Mouse (Mus musculus): ENCODE results near the gene Rnf40. TPM values are rescaled to one million over a fixed set of nuclear protein-coding genes. Genes with fewer than 3 reads are reported as not detected.

Gene Rnf40
- polyA plus RNA-seq, 1 experiment, result 53.7 TPM

- DNase-seq, result no peak
- H3K27me3 ChIP-seq (ENCODE audit: control insufficient read depth, insufficient read depth, low read length), result no peaks in the 10 kb centered on the region
- H3K4me1 ChIP-seq (ENCODE audit: control insufficient read depth, insufficient read depth, low read length), result no peaks in the 10 kb centered on the region
- WGBS, result 41% methylated on average over 10 of the region's 10 CpGs
- H3K4me3 ChIP-seq (replicated peaks; ENCODE audit: insufficient read depth, low read depth, low read length), result no peak overlapping the region
- H3K27ac ChIP-seq (ENCODE audit: insufficient read depth, low read length), result no peak overlapping the region
- TF ChIP-seq CTCF (IDR thresholded peaks at IDR 0.05; ENCODE audit: borderline replicate concordance, insufficient read depth, low read depth, low read length) (no peak), POLR2A (IDR thresholded peaks at IDR 0.05; ENCODE audit: borderline replicate concordance, insufficient read depth, low read length) (no peak)
Measured at GRCm38 (mm10) chr7:127654318-127654717, 65.8 kb downstream of the Rnf40 start.

Other genes starting within 250 kb of the Rnf40 start
- gene Zfp768, start 243.2 kb upstream of the Rnf40 start, polyA plus RNA-seq (2012; rRNA removed), result 21.2 TPM in 2 replicates
- gene Zfp747, start 212.7 kb upstream of the Rnf40 start, polyA plus RNA-seq (2012; rRNA removed), result 8.2 and 8.6 TPM in 2 replicates
- gene 9130019O22Rik, start 201.6 kb upstream of the Rnf40 start, polyA plus RNA-seq (2012; rRNA removed), result 3.9 and 4.4 TPM in 2 replicates
- 4.8 and 5.9 TPM in 2 replicates for gene E430018J23Rik, start 195.1 kb upstream of the Rnf40 start, polyA plus RNA-seq (2012; rRNA removed)
- gene Zfp764, start 181.9 kb upstream of the Rnf40 start, polyA plus RNA-seq (2012; rRNA removed), result 4.0 and 4.3 TPM in 2 replicates
- 19.3 and 20.6 TPM in 2 replicates for gene Zfp688, start 166.7 kb upstream of the Rnf40 start, polyA plus RNA-seq (2012; rRNA removed)
- 6.8 and 6.9 TPM in 2 replicates for gene Zfp689, start 139.6 kb upstream of the Rnf40 start, polyA plus RNA-seq (2012; rRNA removed)
- 57.9 and 66.1 TPM in 2 replicates for gene Prr14, start 129.2 kb upstream of the Rnf40 start, polyA plus RNA-seq (2012; rRNA removed)
- gene Fbrs, start 109.6 kb upstream of the Rnf40 start, polyA plus RNA-seq (2012; rRNA removed), result 35.5 and 37.2 TPM in 2 replicates
- gene Srcap, start 76.8 kb upstream of the Rnf40 start, polyA plus RNA-seq (2012; rRNA removed), result 32.2 and 36.2 TPM in 2 replicates
- gene Gm42715, start 69.2 kb upstream of the Rnf40 start, polyA plus RNA-seq (2012; rRNA removed), result 18.6 and 19.5 TPM in 2 replicates
- not detected in 2 replicates for gene Tmem265, start 27.4 kb upstream of the Rnf40 start, polyA plus RNA-seq (2012; rRNA removed)
- 159 and 161 TPM in 2 replicates for gene Phkg2, start 15.4 kb upstream of the Rnf40 start, polyA plus RNA-seq (2012; rRNA removed)
- gene Ccdc189, start 172 bp upstream of the Rnf40 start, polyA plus RNA-seq (2012; rRNA removed), result 10.1 and 12.2 TPM in 2 replicates
- 22.4 and 22.7 TPM in 2 replicates for gene Zfp629, start 27.0 kb downstream of the Rnf40 start, polyA plus RNA-seq (2012; rRNA removed)
- 33.3 and 36.1 TPM in 2 replicates for gene Bcl7c, start 120.2 kb downstream of the Rnf40 start, polyA plus RNA-seq (2012; rRNA removed)
- gene Ctf1, start 124.0 kb downstream of the Rnf40 start, polyA plus RNA-seq (2012; rRNA removed), result 6.4 and 6.5 TPM in 2 replicates
- gene Ctf2, start 143.4 kb downstream of the Rnf40 start, polyA plus RNA-seq (2012; rRNA removed), result not detected in 2 replicates
- 35.2 and 37.8 TPM in 2 replicates for gene Fbxl19, start 155.8 kb downstream of the Rnf40 start, polyA plus RNA-seq (2012; rRNA removed)
- gene Orai3, start 181.0 kb downstream of the Rnf40 start, polyA plus RNA-seq (2012; rRNA removed), result 24.1 and 26.1 TPM in 2 replicates
- gene Setd1a, start 187.9 kb downstream of the Rnf40 start, polyA plus RNA-seq (2012; rRNA removed), result 23.1 and 25.5 TPM in 2 replicates
- gene Gm49388, start 196.8 kb downstream of the Rnf40 start, polyA plus RNA-seq (2012; rRNA removed), result 0.46 and 0.47 TPM in 2 replicates
- 30.4 and 39.6 TPM in 2 replicates for gene Hsd3b7, start 211.8 kb downstream of the Rnf40 start, polyA plus RNA-seq (2012; rRNA removed)
- 127 and 153 TPM in 2 replicates for gene Stx4a, start 235.5 kb downstream of the Rnf40 start, polyA plus RNA-seq (2012; rRNA removed)
- gene Stx1b, start 235.8 kb downstream of the Rnf40 start, polyA plus RNA-seq (2012; rRNA removed), result 452 and 453 TPM in 2 replicates